Mouse (Mus musculus) midbrain, embryonic 13.5 days (tissue): ENCODE results near the gene Olfr891. TPM values are rescaled to one million over a fixed set of nuclear protein-coding genes. Genes with fewer than 3 reads are reported as not detected.
"Not testable (repeated sequence)": the region's sequence is repeated elsewhere in the genome, so short reads cannot be mapped to it uniquely, and the experiment has no call there.

Source experiments
- ATAC-seq: fragments of 200-750 bp; cut with Nextera tagmentation; 2 replicates; pipeline ENCODE4 v1.8.0; 2017; ENCODE audit warnings: mild to moderate bottlenecking, moderate TSS enrichment, moderate library complexity
- H3K27ac ChIP-seq: fragments of 300-500 bp; sonication (generic); 2 replicates; pipeline ENCODE4 v1.5.1; 2015; ENCODE audit warnings: inconsistent platforms, mild to moderate bottlenecking, moderate library complexity
- H3K27me3 ChIP-seq: fragments of 300-500 bp; sonication (generic); 2 replicates; pipeline ENCODE4 v1.6.1; 2015; ENCODE audit warnings: mild to moderate bottlenecking, inconsistent platforms
- H3K36me3 ChIP-seq: fragments of 300-500 bp; sonication (generic); 2 replicates; pipeline ENCODE4 v1.6.1; 2015; ENCODE audit warnings: mild to moderate bottlenecking, inconsistent platforms
- H3K4me1 ChIP-seq: fragments of 300-500 bp; sonication (generic); replicated peaks from 2 replicates; pipeline ENCODE4 v1.6.1; 2015; ENCODE audit warnings: inconsistent platforms
- H3K4me2 ChIP-seq: fragments of 300-500 bp; sonication (generic); replicated peaks from 2 replicates; pipeline ENCODE4 v1.6.1; 2015; ENCODE audit warnings: moderate library complexity, mild to moderate bottlenecking, inconsistent platforms
- H3K4me3 ChIP-seq: fragments of 300-500 bp; sonication (generic); replicated peaks from 2 replicates; pipeline ENCODE4 v1.5.1; 2015; ENCODE audit warnings: mild to moderate bottlenecking, inconsistent platforms
- H3K9ac ChIP-seq: fragments of 300-500 bp; sonication (generic); replicated peaks from 2 replicates; pipeline ENCODE4 v1.6.1; 2015; ENCODE audit warnings: mild to moderate bottlenecking, inconsistent platforms
- H3K9me3 ChIP-seq: fragments of 300-500 bp; sonication (generic); 2 replicates; pipeline ENCODE4 v1.6.1; 2016; ENCODE audit warnings: mild to moderate bottlenecking, inconsistent platforms
- WGBS: fragments of 180-500 bp; shearing (Covaris S2); methylation state at CpG from one replicate; pipeline ENCODE4 v1.1.7; 2015; 5-methylcytosine and 5-hydroxymethylcytosine counted together
- polyA plus RNA-seq: library from polyadenylated mRNA; unstranded; fragments of >200 nt; fragmentation: Nextera tagmentation; extraction: Ambion mirVana; gene quantifications from 2 replicates; pipeline ENCODE4 v1.2.1, GENCODE M21; 2015

Olfr891 gene
- not detected in 2 replicates for polyA plus RNA-seq

DNA sequence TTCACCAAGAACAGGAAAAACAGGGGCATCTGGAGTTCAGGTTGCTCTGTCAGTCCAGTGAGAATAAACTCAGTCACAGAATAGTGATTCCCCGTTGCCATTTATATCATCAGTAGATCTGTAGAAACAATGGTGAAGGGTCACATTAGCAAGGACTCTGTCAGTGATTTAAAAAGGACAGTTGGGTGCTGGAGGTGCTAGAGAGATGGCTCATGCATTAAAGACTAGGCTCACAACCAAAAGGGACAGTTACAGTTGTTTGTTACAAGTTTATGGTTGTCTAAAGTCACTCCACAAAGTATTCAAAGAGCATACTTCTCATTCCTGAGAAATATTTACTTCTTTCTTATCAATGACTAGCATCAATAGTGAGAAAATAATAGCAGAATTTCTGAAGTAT, at the start of gene Olfr891:
Olfr891 (minus strand) TSS at position 101 of the 400 bp plus-strand sequence.
- H3K4me1 ChIP-seq = no peaks in the 10 kb centered on the region
- H3K27me3 ChIP-seq = no peaks in the 10 kb centered on the region
- no peak for ATAC-seq
- H3K9ac ChIP-seq = no peak within 1 kb of the TSS
- no peak within 1 kb of the TSS for H3K4me2 ChIP-seq
- H3K36me3 ChIP-seq = no peaks in the 10 kb centered on the region
- no peak within 1 kb of the TSS for H3K27ac ChIP-seq
- 81% methylated on average over 1 of the region's 1 CpGs for WGBS
- peaks cover 5% of the 10 kb centered on the region; the same call in 1 of the 2 replicates for H3K9me3 ChIP-seq
- no peak within 1 kb of the TSS for H3K4me3 ChIP-seq

DNA sequence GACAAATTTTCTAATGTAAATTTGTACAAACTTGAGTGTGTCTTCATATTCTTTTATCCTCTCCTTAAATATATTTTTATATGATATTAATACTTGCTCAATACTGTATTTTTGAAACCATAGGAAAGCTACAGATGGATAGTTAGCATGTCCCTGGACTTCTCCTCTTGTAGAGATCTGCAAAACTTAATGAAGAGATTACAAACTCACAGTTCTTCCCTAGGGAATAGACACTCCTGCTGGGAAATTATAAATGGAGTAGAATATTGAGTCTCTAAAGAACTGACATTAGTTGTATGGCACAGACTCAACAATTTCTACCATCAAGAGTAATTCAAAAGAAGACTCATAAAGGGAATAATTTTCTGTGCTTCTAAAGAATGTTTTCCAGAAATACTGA, 37.1 kb upstream of the Olfr891 start, which contains the start of gene Olfr894:
Olfr894 (plus strand) TSS at position 301 of the 400 bp plus-strand sequence.
- H3K27me3 ChIP-seq = no peaks in the 10 kb centered on the region
- ATAC-seq = no peak
- no peaks in the 10 kb centered on the region for H3K9me3 ChIP-seq

DNA sequence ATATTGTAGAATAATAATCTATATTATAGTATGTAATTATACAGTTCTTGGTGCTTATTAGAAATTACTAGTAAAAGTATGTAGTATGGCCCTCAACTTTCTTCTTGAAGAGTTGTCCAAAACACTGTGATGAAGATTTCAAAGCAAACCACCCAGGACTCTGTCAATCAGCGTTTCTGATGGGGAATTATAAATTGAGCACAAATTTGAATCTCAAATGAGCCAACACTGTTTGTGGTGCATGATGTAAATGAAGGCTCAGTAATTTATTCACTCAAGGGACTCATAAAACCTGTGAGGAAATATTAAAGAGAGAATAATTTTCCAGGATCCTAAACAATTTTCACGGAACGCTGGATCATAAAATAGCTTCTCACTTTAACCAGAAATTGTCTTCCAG, 27.4 kb upstream of the Olfr891 start, which contains the start of gene Olfr893:
Olfr893 (plus strand) TSS at position 301 of the 400 bp plus-strand sequence.
- 79% methylated on average over 3 of the region's 3 CpGs for WGBS

More for the DNA sequence above, 37.1 kb upstream of the Olfr891 start, which contains the start of gene Olfr894:
- Histone ChIP-seq H3K36me3 (no peaks in the 10 kb centered on the region), H3K4me2 (no peak within 1 kb of the TSS), H3K4me3 (no peak within 1 kb of the TSS), H3K4me1 (no peaks in the 10 kb centered on the region), H3K27ac (no peak within 1 kb of the TSS), H3K9ac (no peak within 1 kb of the TSS)

DNA sequence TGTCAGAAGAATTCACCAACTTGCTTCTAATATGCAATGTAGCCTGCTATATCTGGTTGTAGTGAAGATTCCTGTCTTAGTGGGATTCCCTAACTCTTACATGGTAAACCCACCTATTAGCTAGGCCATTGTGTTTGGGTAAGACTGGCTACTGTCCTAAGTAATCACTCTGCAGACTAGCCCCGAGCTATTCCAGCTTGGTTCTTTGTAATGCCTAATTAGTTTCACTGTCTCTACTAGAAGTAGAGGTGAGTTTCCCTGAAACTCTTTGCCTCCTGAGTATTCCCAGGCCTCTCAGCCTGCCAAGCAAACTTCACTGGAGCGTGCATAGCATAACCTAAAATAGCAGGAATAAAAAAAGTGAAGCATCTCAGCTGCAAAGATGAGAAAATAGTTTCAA, 12.3 kb downstream of the Olfr891 start:
- H3K9ac ChIP-seq, H3K4me3 ChIP-seq, H3K9me3 ChIP-seq, H3K4me2 ChIP-seq, H3K4me1 ChIP-seq, H3K27ac ChIP-seq, H3K36me3 ChIP-seq, H3K27me3 ChIP-seq, ATAC-seq: not testable (repeated sequence)
- 59% methylated on average over 2 of the region's 2 CpGs for WGBS

More for the DNA sequence above, 27.4 kb upstream of the Olfr891 start, which contains the start of gene Olfr893:
- no peaks in the 10 kb centered on the region for H3K9me3 ChIP-seq
- no peak within 1 kb of the TSS for H3K27ac ChIP-seq
- H3K4me3 ChIP-seq = no peak within 1 kb of the TSS
- H3K4me1 ChIP-seq = no peaks in the 10 kb centered on the region
- no peaks in the 10 kb centered on the region for H3K36me3 ChIP-seq
- H3K4me2 ChIP-seq = no peak within 1 kb of the TSS
- no peaks in the 10 kb centered on the region for H3K27me3 ChIP-seq
- H3K9ac ChIP-seq = no peak within 1 kb of the TSS
- ATAC-seq = no peak

DNA sequence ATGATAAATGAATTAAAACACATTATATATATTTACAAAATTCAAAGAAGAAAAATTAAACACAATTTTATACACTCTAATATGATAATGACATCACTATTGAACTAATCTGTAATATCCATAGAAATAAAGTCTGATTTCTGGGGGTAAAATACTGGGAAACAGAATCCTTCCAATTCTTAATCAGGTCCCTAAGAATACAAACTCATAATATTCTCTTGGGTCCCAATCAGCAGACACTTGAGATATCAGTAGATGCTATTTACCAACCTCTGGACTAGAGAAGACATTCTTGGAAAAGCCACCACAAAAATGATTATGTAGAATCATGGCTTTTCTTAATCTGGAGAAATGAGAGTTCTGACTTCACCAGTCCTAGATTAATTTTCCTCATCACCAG, 38.4 kb downstream of the Olfr891 start, which contains the start of gene Olfr890:
Olfr890 (plus strand) TSS at position 301 of the 400 bp plus-strand sequence.
- Histone ChIP-seq H3K27ac (no peak within 1 kb of the TSS), H3K36me3 (no peaks in the 10 kb centered on the region), H3K4me2 (no peak within 1 kb of the TSS), H3K9ac (no peak within 1 kb of the TSS), H3K9me3 (no peaks in the 10 kb centered on the region), H3K4me3 (no peak within 1 kb of the TSS), H3K4me1 (no peaks in the 10 kb centered on the region), H3K27me3 (no peaks in the 10 kb centered on the region)
- ATAC-seq = no peak

Other genes with a start within 250 kb of the Olfr891 start
- not detected in 2 replicates for gene Olfr881, start 189.0 kb downstream of the Olfr891 start, polyA plus RNA-seq
- not detected in 2 replicates for gene Olfr883, start 155.0 kb downstream of the Olfr891 start, polyA plus RNA-seq
- not detected in 2 replicates for gene Olfr884, start 134.3 kb downstream of the Olfr891 start, polyA plus RNA-seq
- gene Olfr885, start 119.5 kb downstream of the Olfr891 start, polyA plus RNA-seq = not detected in 2 replicates
- not detected in 2 replicates for gene Olfr887, start 96.7 kb downstream of the Olfr891 start, polyA plus RNA-seq
- not detected in 2 replicates for gene Olfr888, start 72.7 kb downstream of the Olfr891 start, polyA plus RNA-seq
- 0.06 and 0.07 TPM in 2 replicates for gene Olfr889, start 65.6 kb downstream of the Olfr891 start, polyA plus RNA-seq
- not detected in 2 replicates for gene Olfr890, start 38.3 kb downstream of the Olfr891 start, polyA plus RNA-seq
- gene Olfr893, start 27.5 kb upstream of the Olfr891 start, polyA plus RNA-seq = not detected in 2 replicates
- gene Olfr894, start 37.2 kb upstream of the Olfr891 start, polyA plus RNA-seq = not detected in 2 replicates
- not detected in 2 replicates for gene Olfr143, start 72.0 kb upstream of the Olfr891 start, polyA plus RNA-seq
- gene Olfr895, start 87.0 kb upstream of the Olfr891 start, polyA plus RNA-seq = not detected in 2 replicates
- gene Olfr896-ps1, start 110.3 kb upstream of the Olfr891 start, polyA plus RNA-seq = not detected in 2 replicates
- gene Olfr25, start 148.2 kb upstream of the Olfr891 start, polyA plus RNA-seq = not detected in 2 replicates
- not detected in 2 replicates for gene Olfr898, start 167.6 kb upstream of the Olfr891 start, polyA plus RNA-seq
- gene Olfr250, start 186.1 kb upstream of the Olfr891 start, polyA plus RNA-seq = not detected in 2 replicates
- gene Olfr251, start 196.3 kb upstream of the Olfr891 start, polyA plus RNA-seq = not detected in 2 replicates
- not detected in 2 replicates for gene Olfr147, start 220.9 kb upstream of the Olfr891 start, polyA plus RNA-seq
- gene Olfr901, start 248.6 kb upstream of the Olfr891 start, polyA plus RNA-seq = not detected in 2 replicates